Mouse (Mus musculus) testis, adult 2 months (tissue): ENCODE results near the gene Crxos. TPM values are rescaled to one million over a fixed set of nuclear protein-coding genes. Genes with fewer than 3 reads are reported as not detected.

Source experiments
- H3K27ac ChIP-seq: fragments of 200-500 bp; 2 replicates; pipeline ENCODE4 v1.5.1; 2012; ENCODE audit warnings: low read depth, low read length; ENCODE audit not compliant: control insufficient read depth, insufficient read depth
- H3K27me3 ChIP-seq: fragments of 200-500 bp; 2 replicates; pipeline ENCODE4 v1.6.1; 2012; ENCODE audit warnings: mild to moderate bottlenecking, low read length, moderate library complexity; ENCODE audit not compliant: control insufficient read depth, insufficient read depth
- H3K36me3 ChIP-seq: fragments of 200-500 bp; 2 replicates; pipeline ENCODE4 v1.6.1; 2012; ENCODE audit warnings: mild to moderate bottlenecking, low read length; ENCODE audit not compliant: control insufficient read depth, insufficient read depth
- H3K4me1 ChIP-seq: fragments of 200-500 bp; 2 replicates; pipeline ENCODE4 v1.6.1; 2012; ENCODE audit warnings: low read length; ENCODE audit not compliant: control insufficient read depth, insufficient read depth
- H3K4me3 ChIP-seq: fragments of 200-500 bp; 2 replicates; pipeline ENCODE4 v1.5.1; 2012; ENCODE audit warnings: low read depth, mild to moderate bottlenecking, low read length, moderate library complexity, mixed read lengths; ENCODE audit not compliant: control insufficient read depth
- CTCF ChIP-seq: fragments of 200-500 bp; IDR thresholded peaks from 2 replicates; pipeline ENCODE4 v1.5.1; 2012; ENCODE audit warnings: low read depth, mild to moderate bottlenecking, inconsistent platforms, low read length, moderate library complexity; ENCODE audit not compliant: control insufficient read depth, insufficient read depth, insufficient replicate concordance
- POLR2A ChIP-seq: fragments of 200-500 bp; IDR thresholded peaks from 2 replicates; pipeline ENCODE4 v1.6.1; 2012; ENCODE audit warnings: low read depth, mild to moderate bottlenecking, inconsistent platforms, low read length, moderate library complexity; ENCODE audit not compliant: control insufficient read depth
- polyA plus RNA-seq: library from polyadenylated mRNA; depleted of rRNA; stranded (reverse); fragments of >200 nt; gene quantifications from 2 replicates; pipeline ENCODE4 v1.2.3, GENCODE M21; 2012; rRNA removed

Crxos gene
- not detected in 2 replicates for polyA plus RNA-seq

GRCm38 (mm10) chr7:15882317-15882716 lies at the start of gene Crxos:
Gene Crxos (plus strand): TSS chr7:15882617.
- TF ChIP-seq CTCF = no peak
- no peak for TF ChIP-seq POLR2A
- Histone ChIP-seq H3K36me3 (no peaks in the 10 kb centered on the region), H3K4me1 (no peaks in the 10 kb centered on the region), H3K27ac (no peak within 1 kb of the TSS), H3K27me3 (no peaks in the 10 kb centered on the region), H3K4me3 (no peak within 1 kb of the TSS)

- no peaks in the 10 kb centered on the region for H3K27me3 ChIP-seq
- H3K27ac ChIP-seq = no peak within 1 kb of the TSS
- H3K4me3 ChIP-seq = no peak within 1 kb of the TSS
- H3K36me3 ChIP-seq = no peaks in the 10 kb centered on the region
- no peaks in the 10 kb centered on the region for H3K4me1 ChIP-seq
- TF ChIP-seq POLR2A (no peak), CTCF (no peak)
Measured at GRCm38 (mm10) chr7:15839578-15839977, 42.8 kb upstream of the Crxos start, which contains the start of gene Obox6. Gene Obox6 (minus strand): TSS chr7:15839678.

- TF ChIP-seq POLR2A (no peak), CTCF (no peak)
- no peaks in the 10 kb centered on the region for H3K4me1 ChIP-seq
- H3K4me3 ChIP-seq = no peak overlapping the region
- no peak overlapping the region for H3K27ac ChIP-seq
- no peaks in the 10 kb centered on the region for H3K36me3 ChIP-seq
- no peaks in the 10 kb centered on the region for H3K27me3 ChIP-seq
Measured at GRCm38 (mm10) chr7:15859657-15860056, 22.8 kb upstream of the Crxos start.

- no peak overlapping the region for H3K27ac ChIP-seq
- TF ChIP-seq POLR2A = no peak
- no peak for TF ChIP-seq CTCF
Measured at GRCm38 (mm10) chr7:15864104-15864503, 18.3 kb upstream of the Crxos start.

GRCm38 (mm10) chr7:15879756-15880155 lies 2.7 kb upstream of the Crxos start, which contains the start of gene Crx:
Gene Crx (minus strand): TSS chr7:15879968.
- Histone ChIP-seq H3K36me3 (no peaks in the 10 kb centered on the region), H3K27ac (no peak within 1 kb of the TSS), H3K4me1 (no peaks in the 10 kb centered on the region), H3K4me3 (no peak within 1 kb of the TSS), H3K27me3 (no peaks in the 10 kb centered on the region)
- TF ChIP-seq POLR2A = no peak

More at GRCm38 (mm10) chr7:15864104-15864503, 18.3 kb upstream of the Crxos start:
- H3K4me1 ChIP-seq = no peaks in the 10 kb centered on the region
- no peak overlapping the region for H3K4me3 ChIP-seq
- H3K27me3 ChIP-seq = no peaks in the 10 kb centered on the region
- no peaks in the 10 kb centered on the region for H3K36me3 ChIP-seq

- TF ChIP-seq POLR2A = no peak
- no peak for TF ChIP-seq CTCF
Measured at GRCm38 (mm10) chr7:15881388-15881787, 1.0 kb upstream of the Crxos start.

GRCm38 (mm10) chr7:15881831-15882230 lies 586 bp upstream of the Crxos start:
- Histone ChIP-seq H3K27ac (no peak overlapping the region), H3K36me3 (no peaks in the 10 kb centered on the region), H3K4me1 (no peaks in the 10 kb centered on the region), H3K4me3 (no peak overlapping the region), H3K27me3 (no peaks in the 10 kb centered on the region)
- TF ChIP-seq POLR2A (no peak), CTCF (no peak)

More at GRCm38 (mm10) chr7:15881388-15881787, 1.0 kb upstream of the Crxos start:
- Histone ChIP-seq H3K4me1 (no peaks in the 10 kb centered on the region), H3K36me3 (no peaks in the 10 kb centered on the region), H3K27me3 (no peaks in the 10 kb centered on the region), H3K4me3 (no peak overlapping the region), H3K27ac (no peak overlapping the region)

GRCm38 (mm10) chr7:15884127-15884526 lies 1.7 kb downstream of the Crxos start:
- no peak for TF ChIP-seq POLR2A
- no peak for TF ChIP-seq CTCF
- no peak overlapping the region for H3K27ac ChIP-seq
- H3K4me3 ChIP-seq = no peak overlapping the region
- no peaks in the 10 kb centered on the region for H3K36me3 ChIP-seq
- H3K27me3 ChIP-seq = no peaks in the 10 kb centered on the region
- no peaks in the 10 kb centered on the region for H3K4me1 ChIP-seq
